20 mouse cellular contexts compared by ENCODE assay signal in genomic region chr1:25490174-25490573, GRCm38 (mm10).
DNase-seq lines count a peak whose midpoint lies in the region; ATAC-seq and TF ChIP-seq lines count a peak whose summit lies in the region.
"Had no signal": no experiment of that assay in that cellular context is flagged by ENCODE, and none has a peak within 500 bp of the region (broad histone marks: within the 10 kb centered on the region; RNA-seq: fewer than 3 reads in every experiment).

No protein-coding gene starts in this region.

- no peak overlapping the region for H3K4me2 ChIP-seq in hindbrain, embryonic 11.5 days (replicated peaks; ENCODE audit: low read depth, low read length)
- H3K4me2 ChIP-seq: embryonic facial prominence, embryonic 12.5 days; hindbrain, embryonic 14.5 days had no signal

- H3K4me1 ChIP-seq in hindbrain, embryonic 11.5 days (replicated peaks; ENCODE audit: control insufficient read depth, insufficient read depth, low read length): no peaks in the 10 kb centered on the region
- H3K4me1 ChIP-seq: heart, embryonic 10.5 days had no signal

- WGBS in hindbrain, embryonic 11.5 days: 89% methylated on average over 2 of the region's 2 CpGs

- no peaks in the 10 kb centered on the region for H3K27me3 ChIP-seq in hindbrain, embryonic 11.5 days (ENCODE audit: control insufficient read depth, insufficient read depth, low read length)
- H3K27me3 ChIP-seq: embryonic facial prominence, embryonic 12.5 days had no signal

- ATAC-seq in frontal cortex, adult (ENCODE audit: low TSS enrichment): peak; percentile 91
- no peak for ATAC-seq in hindbrain, embryonic 11.5 days (ENCODE audit: low FRiP score)
- ATAC-seq in inflammation-experienced regulatory T-cells, adult 6 months: no peak
- ATAC-seq: forebrain, embryonic 14.5 days; intestine, embryonic 16.5 days had no signal

- H3K36me3 ChIP-seq in hindbrain, embryonic 11.5 days (ENCODE audit: control insufficient read depth, insufficient read depth, low read length): no peaks in the 10 kb centered on the region
- H3K36me3 ChIP-seq: embryonic facial prominence, embryonic 12.5 days; heart, embryonic 10.5 days had no signal

- no peak overlapping the region for H3K27ac ChIP-seq in left cerebral cortex, adult 2 months
- H3K27ac ChIP-seq in hindbrain, embryonic 11.5 days (ENCODE audit: low read depth, low read length): no peak overlapping the region
- H3K27ac ChIP-seq: embryonic facial prominence, embryonic 12.5 days; heart, embryonic 10.5 days; hindbrain, embryonic 14.5 days had no signal

- TF ChIP-seq CTCF in left cerebral cortex, adult 2 months (IDR thresholded peaks at IDR 0.05): no peak

- DNase-seq in frontal cortex, postnatal 25 days (ENCODE audit: low spot score in 2 of 2): no peak
- DNase-seq in left cerebral cortex, postnatal 25 days (ENCODE audit: low spot score in 2 of 2): peak; percentile 45 to 57
- no peak for DNase-seq in left cerebral cortex, adult 2 months (ENCODE audit: extremely low spot score in 1 of 2, low spot score in 2 of 2)
- peak; percentile 48 for DNase-seq in layer of hippocampus, adult 9-10 months (ENCODE audit: low spot score)
- DNase-seq in hindbrain, embryonic 11.5 days (ENCODE audit: low spot score): no peak
- DNase-seq: adrenal gland, adult 2 months; adrenal gland, postnatal 25 days; cerebellum, adult 11 months; cerebellum, adult 9-10 months; cerebellum, postnatal 25 days; gastrocnemius, postnatal 36 days; heart, adult 11 months; heart, postnatal 10 days had no signal

- no peak overlapping the region for H3K9ac ChIP-seq in hindbrain, embryonic 11.5 days (ENCODE audit: low read depth, low read length)
- H3K9ac ChIP-seq: embryonic facial prominence, embryonic 12.5 days; hindbrain, embryonic 14.5 days had no signal

- H3K4me3 ChIP-seq in left cerebral cortex, adult 2 months: no peak overlapping the region
- H3K4me3 ChIP-seq in hindbrain, embryonic 11.5 days (ENCODE audit: low read depth, low read length): no peak overlapping the region
- H3K4me3 ChIP-seq: embryonic facial prominence, embryonic 12.5 days; heart, embryonic 10.5 days had no signal

- no peaks in the 10 kb centered on the region for H3K9me3 ChIP-seq in hindbrain, embryonic 11.5 days (ENCODE audit: control insufficient read depth, low read length)
- H3K9me3 ChIP-seq: embryonic facial prominence, embryonic 12.5 days; heart, embryonic 10.5 days had no signal

- intact Hi-C loops in left cerebral cortex, postnatal 25 days (cut with DNase I): no loop called here
- intact Hi-C loops in left cerebral cortex, adult 2 months (cut with DNase I): no loop called here

Comparison
In these comparisons a context has a peak if more than half of its experiments do, and no peak if none do; other contexts are left out.
1. DNase-seq: peak in left cerebral cortex, postnatal 25 days (2 of 2) and layer of hippocampus, adult 9-10 months (single experiment); none in frontal cortex, postnatal 25 days (0 of 2), left cerebral cortex, adult 2 months (0 of 2) and hindbrain, embryonic 11.5 days (single experiment).